Mouse (Mus musculus): ENCODE measurements around the gene Cxxc4. TPM values are rescaled to one million over a fixed set of nuclear protein-coding genes. Genes with fewer than 3 reads are reported as not detected.

Cxxc4 gene
- polyA plus RNA-seq, 1 experiment from 2014 or later: 20.6 TPM

DNA sequence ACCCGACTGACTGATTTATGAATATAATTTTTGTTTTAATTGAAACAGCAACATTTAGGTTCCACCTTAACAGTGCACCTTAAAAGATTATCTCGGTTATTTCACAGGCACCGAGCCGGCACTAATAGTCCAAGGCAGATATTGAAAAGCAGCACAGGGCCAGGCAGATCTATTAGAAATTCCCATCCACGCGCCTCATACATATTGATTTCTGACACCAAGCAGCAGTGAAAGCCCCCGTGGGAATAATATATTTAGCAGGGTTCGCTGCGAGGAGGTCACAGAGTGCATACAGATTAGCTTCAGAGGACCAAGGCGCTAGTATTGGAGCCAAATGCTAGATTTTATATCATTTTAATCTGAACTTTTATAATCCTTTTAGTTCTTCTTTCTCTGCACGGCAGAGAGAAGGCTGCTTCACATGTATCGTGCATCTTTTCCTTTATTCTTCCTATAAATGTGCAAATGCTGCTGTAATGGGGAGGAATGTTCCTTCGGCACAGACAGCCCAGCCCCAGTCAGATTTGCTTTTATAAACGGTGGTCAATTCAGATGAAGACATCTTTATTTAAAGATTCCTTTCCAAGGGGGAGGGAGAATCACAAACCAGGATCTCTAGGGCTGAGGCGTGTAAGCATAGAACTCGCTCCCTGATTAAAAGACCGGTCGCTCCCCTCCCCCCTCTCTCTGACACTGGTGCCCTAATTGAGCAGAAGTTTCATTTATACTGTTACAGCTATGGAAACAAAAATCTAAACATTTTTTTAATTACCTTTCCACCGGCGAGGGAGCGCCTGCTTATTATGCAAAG is 66.6 kb downstream of the Cxxc4 start:
- ATAC-seq: peak; percentile 89
- Histone ChIP-seq H3K9me3 (ENCODE audit: control insufficient read depth, low read length) (no peaks in the 10 kb centered on the region), H3K4me1 (ENCODE audit: control insufficient read depth, insufficient read depth, low read depth, low read length) (peaks cover 10% of the 10 kb centered on the region), H3K27ac (ENCODE audit: low read depth, low read length) (peak overlapping the region; percentile 61), H3K4me2 (ENCODE audit: low read length) (peak overlapping the region; percentile 52), H3K27me3 (replicated peaks; ENCODE audit: control insufficient read depth, insufficient read depth, low read length) (no peaks in the 10 kb centered on the region), H3K4me3 (ENCODE audit: low read length) (peak overlapping the region; percentile 38), H3K9ac (ENCODE audit: low read depth, low read length) (peak overlapping the region; percentile 61), H3K36me3 (ENCODE audit: control insufficient read depth, insufficient read depth, low read length) (no peaks in the 10 kb centered on the region)
- WGBS: 7% methylated on average over 21 of the region's 21 CpGs

DNA sequence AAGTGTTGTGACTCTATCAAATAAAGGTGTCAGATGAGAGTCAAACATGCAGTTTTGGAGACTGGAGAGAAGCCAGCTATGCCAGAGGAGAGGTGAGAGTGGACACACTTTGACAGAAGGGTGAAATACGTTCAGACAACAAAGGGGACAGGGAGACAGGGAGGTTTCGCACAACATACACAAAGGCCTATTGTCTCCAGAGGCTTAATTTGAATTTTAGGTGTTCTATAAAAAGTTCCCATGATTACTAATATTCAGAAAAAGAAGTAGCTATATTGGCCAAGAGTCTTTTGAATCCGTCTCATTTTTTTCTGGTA is 67.2 kb downstream of the Cxxc4 start:
- H3K27me3 ChIP-seq (replicated peaks; ENCODE audit: control insufficient read depth, insufficient read depth, low read length): no peaks in the 10 kb centered on the region
- H3K36me3 ChIP-seq (ENCODE audit: control insufficient read depth, insufficient read depth, low read length): no peaks in the 10 kb centered on the region
- peak overlapping the region; percentile 38 for H3K4me3 ChIP-seq (ENCODE audit: low read length)
- H3K27ac ChIP-seq (ENCODE audit: low read depth, low read length): peak overlapping the region; percentile 61
- H3K4me2 ChIP-seq (ENCODE audit: low read length): peak overlapping the region; percentile 52
- ATAC-seq: peak; percentile 20; the same call in 1 of the 2 replicates
- peaks cover 10% of the 10 kb centered on the region for H3K4me1 ChIP-seq (ENCODE audit: control insufficient read depth, insufficient read depth, low read depth, low read length)
- 16% methylated on average over 3 of the region's 3 CpGs for WGBS
- no peak overlapping the region; the same call in 1 of the 2 replicates for H3K9ac ChIP-seq (ENCODE audit: low read depth, low read length)
- no peaks in the 10 kb centered on the region for H3K9me3 ChIP-seq (ENCODE audit: control insufficient read depth, low read length)

DNA sequence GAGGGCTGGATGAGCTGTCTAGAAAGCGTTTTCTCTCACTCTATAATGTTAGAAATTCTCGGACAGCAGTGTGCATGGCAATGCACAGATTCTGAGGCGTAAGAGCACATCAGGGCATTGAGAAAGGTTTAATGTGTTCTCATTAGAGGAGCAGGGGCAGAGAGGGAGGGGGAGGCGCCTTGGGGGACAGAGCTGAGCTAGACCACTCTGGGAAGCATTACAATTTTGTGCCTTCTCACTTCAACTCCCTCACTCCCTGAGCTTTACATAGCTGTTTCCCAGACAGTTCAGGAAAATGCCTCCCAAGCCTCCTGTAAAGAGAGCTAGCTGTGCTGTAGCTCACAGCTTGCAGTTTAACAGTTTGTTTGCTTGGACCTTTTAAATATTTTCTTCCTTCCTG is 70.2 kb downstream of the Cxxc4 start:
- no peak overlapping the region for H3K4me3 ChIP-seq (ENCODE audit: low read length)
- peak; percentile 43; the same call in 1 of the 2 replicates for ATAC-seq
- no peaks in the 10 kb centered on the region for H3K36me3 ChIP-seq (ENCODE audit: control insufficient read depth, insufficient read depth, low read length)
- no peak overlapping the region for H3K4me2 ChIP-seq (ENCODE audit: low read length)
- WGBS: 8% methylated on average over 4 of the region's 4 CpGs
- H3K27ac ChIP-seq (ENCODE audit: low read depth, low read length): no peak overlapping the region
- H3K4me1 ChIP-seq (ENCODE audit: control insufficient read depth, insufficient read depth, low read depth, low read length): peaks cover 10% of the 10 kb centered on the region
- H3K27me3 ChIP-seq (replicated peaks; ENCODE audit: control insufficient read depth, insufficient read depth, low read length): no peaks in the 10 kb centered on the region
- H3K9me3 ChIP-seq (ENCODE audit: control insufficient read depth, low read length): no peaks in the 10 kb centered on the region
- no peak overlapping the region for H3K9ac ChIP-seq (ENCODE audit: low read depth, low read length)

DNA sequence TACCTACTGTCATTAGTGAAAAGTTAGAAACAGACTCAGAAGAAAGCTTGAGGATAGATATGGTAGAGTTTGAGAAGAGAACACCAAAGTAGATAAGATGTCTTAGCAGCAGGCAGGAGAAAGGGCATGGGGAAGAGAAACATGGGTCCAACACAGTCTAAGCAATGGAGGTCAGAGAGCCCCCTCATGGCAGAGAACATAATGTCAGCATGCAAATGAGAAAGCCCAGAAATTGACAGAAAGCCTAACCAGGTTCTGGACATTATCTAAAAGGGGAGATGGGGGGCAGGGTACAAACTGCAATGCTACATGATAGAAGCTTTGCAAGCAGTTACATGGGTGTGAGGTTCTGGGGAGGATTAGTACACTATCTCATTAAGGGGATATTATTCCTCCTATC is 71.5 kb downstream of the Cxxc4 start:
- Histone ChIP-seq H3K4me3 (ENCODE audit: low read length) (no peak overlapping the region), H3K27ac (ENCODE audit: low read depth, low read length) (no peak overlapping the region), H3K9me3 (ENCODE audit: control insufficient read depth, low read length) (no peaks in the 10 kb centered on the region), H3K27me3 (replicated peaks; ENCODE audit: control insufficient read depth, insufficient read depth, low read length) (no peaks in the 10 kb centered on the region), H3K4me1 (ENCODE audit: control insufficient read depth, insufficient read depth, low read depth, low read length) (peaks cover 10% of the 10 kb centered on the region), H3K9ac (ENCODE audit: low read depth, low read length) (no peak overlapping the region), H3K36me3 (ENCODE audit: control insufficient read depth, insufficient read depth, low read length) (no peaks in the 10 kb centered on the region), H3K4me2 (ENCODE audit: low read length) (no peak overlapping the region)
- no peak for ATAC-seq

MicroRNAs within 50 kb of the gene (microRNA counts, 519-probe panel; counts per million panel counts)
- 2,198 counts per million, percentile 44 among the panel's probes with 10 or more counts for microRNA mmu-miR-1895

Small RNAs within 50 kb of the gene (microRNA-seq; reads per million reads assigned to microRNA genes)
- not detected for gene Mir1895
